Mouse (Mus musculus) right cerebral cortex, postnatal 36 days (tissue): ENCODE results near the gene Olfr1183.
"Not testable (repeated sequence)": the region's sequence is repeated elsewhere in the genome, so short reads cannot be mapped to it uniquely, and the experiment has no call there.

ENCODE experiments used
- DNase-seq, 2 experiments: peaks; one replicate each; pipeline ENCODE4 v3.0.0; 2022; ENCODE audit warnings: low spot score in 2 of 2, mixed read lengths in 1 of 2

Olfr1183 gene

GRCm38 (mm10) chr2:88454567-88454966, at the start of gene Olfr1183:
Gene Olfr1183 (plus strand): TSS chr2:88454867.
- DNase-seq: not testable (repeated sequence)

- no peak for DNase-seq
These were observed 48.3 kb upstream of the Olfr1183 start, which contains the start of gene Olfr1179 for GRCm38 (mm10) chr2:88406353-88406752. Gene Olfr1179 (minus strand): TSS chr2:88406453.

- no peak for DNase-seq
These were observed 35.6 kb upstream of the Olfr1183 start, which contains the start of gene Olfr1180 for GRCm38 (mm10) chr2:88419051-88419450. Gene Olfr1180 (minus strand): TSS chr2:88419151.

GRCm38 (mm10) chr2:88426071-88426470, 28.6 kb upstream of the Olfr1183 start, which contains the start of gene Olfr1181:
Gene Olfr1181 (minus strand): TSS chr2:88426171.
- no peak for DNase-seq

- no peak for DNase-seq
These were observed 5.6 kb upstream of the Olfr1183 start, which contains the start of gene Gm13757 for GRCm38 (mm10) chr2:88449031-88449430. Gene Gm13757 (minus strand): TSS chr2:88449131.

GRCm38 (mm10) chr2:88483298-88483697, 28.6 kb downstream of the Olfr1183 start, which contains the start of gene Olfr1184:
Gene Olfr1184 (plus strand): TSS chr2:88483598.
- DNase-seq: no peak

- no peak for DNase-seq
These were observed 38.4 kb downstream of the Olfr1183 start, which contains the start of gene Olfr1185-ps1 for GRCm38 (mm10) chr2:88493020-88493419. Gene Olfr1185-ps1 (plus strand): TSS chr2:88493320.

GRCm38 (mm10) chr2:88518251-88518650, 63.6 kb downstream of the Olfr1183 start, which contains the start of gene Olfr1186:
Gene Olfr1186 (plus strand): TSS chr2:88518551.
- DNase-seq: no peak
